Mouse (Mus musculus) embryonic facial prominence, embryonic 14.5 days (tissue): ENCODE measurements at regions not wholly inside any gene's neighbourhood (a gene's known extent, or its start where the extent isn't known, plus 50 kb on each side); places are given as distances from the start of the nearest gene placed in this dataset.

Experiments
- ATAC-seq: fragments of 200-750 bp; cut with Nextera tagmentation; 2 replicates; pipeline ENCODE4 v1.8.0; 2017; ENCODE audit warnings: low read depth, moderate number of reproducible peaks, moderate TSS enrichment
- DNase-seq: peaks from one replicate; pipeline ENCODE4 v3.0.0-alpha.2; 2015; ENCODE audit warnings: low spot score
- H3K27ac ChIP-seq: fragments of 300-500 bp; sonication (generic); replicated peaks from 2 replicates; pipeline ENCODE4 v1.5.1; 2014; ENCODE audit warnings: low read depth, mild to moderate bottlenecking, low read length, moderate library complexity
- H3K27me3 ChIP-seq: fragments of 300-500 bp; sonication (generic); replicated peaks from 2 replicates; pipeline ENCODE4 v1.6.1; 2014; ENCODE audit warnings: low read length; ENCODE audit not compliant: control insufficient read depth, insufficient read depth
- H3K36me3 ChIP-seq: fragments of 300-500 bp; sonication (generic); 2 replicates; pipeline ENCODE4 v1.6.1; 2014; ENCODE audit warnings: low read length, mixed read lengths; ENCODE audit not compliant: control insufficient read depth, insufficient read depth
- H3K4me1 ChIP-seq: fragments of 300-500 bp; sonication (generic); 2 replicates; pipeline ENCODE4 v1.6.1; 2014; ENCODE audit warnings: antibody characterized with exemption, low read length; ENCODE audit not compliant: control insufficient read depth, insufficient read depth
- H3K4me2 ChIP-seq: fragments of 300-500 bp; sonication (generic); 2 replicates; pipeline ENCODE4 v1.6.1; 2014; ENCODE audit warnings: low read depth, mild to moderate bottlenecking, low read length, moderate library complexity, mixed read lengths
- H3K4me3 ChIP-seq: fragments of 300-500 bp; sonication (generic); 2 replicates; pipeline ENCODE4 v1.5.1; 2014; ENCODE audit warnings: low read depth, mild to moderate bottlenecking, low read length
- H3K9ac ChIP-seq: fragments of 300-500 bp; sonication (generic); 2 replicates; pipeline ENCODE4 v1.6.1; 2014; ENCODE audit warnings: low read depth, mild to moderate bottlenecking, low read length, moderate library complexity, mixed read lengths
- H3K9me3 ChIP-seq: fragments of 300-500 bp; sonication (generic); 2 replicates; pipeline ENCODE4 v1.6.1; 2016; ENCODE audit warnings: low read length; ENCODE audit not compliant: control insufficient read depth
- WGBS: fragments of 180-500 bp; shearing (Covaris S2); extraction: QIAGEN DNeasy Blood & Tissue Kit; methylation state at CpG from one replicate; pipeline ENCODE4 v1.1.7; 2014; 5-methylcytosine and 5-hydroxymethylcytosine counted together

- H3K4me1 ChIP-seq, result no peaks in the 10 kb centered on the region
- 59% methylated on average over 7 of the region's 7 CpGs for WGBS
- H3K4me3 ChIP-seq, result no peak overlapping the region
- ATAC-seq (peak; percentile 30; the same call in 1 of the 2 replicates), DNase-seq (peak; percentile 26)
- H3K27ac ChIP-seq, result no peak overlapping the region
- no peaks in the 10 kb centered on the region for H3K36me3 ChIP-seq
- H3K4me2 ChIP-seq, result no peak overlapping the region
- H3K9ac ChIP-seq, result no peak overlapping the region
- H3K27me3 ChIP-seq, result no peaks in the 10 kb centered on the region
- H3K9me3 ChIP-seq, result no peaks in the 10 kb centered on the region
Observed at GRCm38 (mm10) chr3:41962923-41963322, 220.5 kb downstream of the D3Ertd751e start.

DNA sequence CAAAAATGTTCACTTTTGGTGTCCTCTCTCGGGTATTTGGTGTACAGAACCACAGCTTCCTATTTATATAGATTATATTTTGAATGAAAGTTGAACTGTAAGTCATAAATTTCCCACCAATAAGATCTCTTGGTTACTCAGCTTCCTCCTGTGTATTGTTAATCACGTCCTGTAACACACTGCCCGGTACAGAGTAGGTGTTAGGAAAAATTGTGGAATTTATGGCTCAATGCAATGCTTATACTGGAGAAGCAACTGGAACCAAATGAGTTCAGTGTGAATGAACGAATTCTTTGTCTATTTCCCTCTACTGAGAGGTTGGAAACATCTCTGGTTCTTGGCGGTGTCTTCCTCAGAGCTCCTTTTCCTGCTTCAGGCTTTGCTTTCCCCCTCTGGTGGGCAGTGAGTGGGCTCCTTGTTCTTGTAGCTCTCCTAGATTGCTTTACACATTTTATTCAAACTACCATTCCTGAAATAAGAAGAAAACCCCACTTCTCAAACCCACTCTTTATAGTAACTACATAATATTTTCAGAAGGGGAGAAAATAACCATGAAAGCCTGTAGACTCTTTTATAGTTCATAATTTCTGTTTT is 264.4 kb downstream of the D3Ertd751e start:
- 62% methylated on average over 5 of the region's 5 CpGs for WGBS
- no peaks in the 10 kb centered on the region for H3K36me3 ChIP-seq
- DNase-seq (no peak), ATAC-seq (no peak)
- H3K9ac ChIP-seq, result no peak overlapping the region
- no peak overlapping the region for H3K4me3 ChIP-seq
- H3K4me2 ChIP-seq, result no peak overlapping the region
- H3K9me3 ChIP-seq, result no peaks in the 10 kb centered on the region
- no peaks in the 10 kb centered on the region for H3K27me3 ChIP-seq
- H3K4me1 ChIP-seq, result no peaks in the 10 kb centered on the region
- no peak overlapping the region for H3K27ac ChIP-seq

GRCm38 (mm10) chr3:42023187-42023586 is 280.8 kb downstream of the D3Ertd751e start:
- H3K4me2 ChIP-seq, result no peak overlapping the region
- DNase-seq, result no peak
- H3K4me3 ChIP-seq, result no peak overlapping the region
- H3K4me1 ChIP-seq, result no peaks in the 10 kb centered on the region
- no peaks in the 10 kb centered on the region for H3K36me3 ChIP-seq
- whole genome bisulfite sequencing, result 87% methylated on average over 5 of the region's 5 CpGs
- H3K27ac ChIP-seq, result no peak overlapping the region
- no peaks in the 10 kb centered on the region for H3K27me3 ChIP-seq
- H3K9ac ChIP-seq, result no peak overlapping the region
- no peak for ATAC-seq
- no peaks in the 10 kb centered on the region for H3K9me3 ChIP-seq

DNA sequence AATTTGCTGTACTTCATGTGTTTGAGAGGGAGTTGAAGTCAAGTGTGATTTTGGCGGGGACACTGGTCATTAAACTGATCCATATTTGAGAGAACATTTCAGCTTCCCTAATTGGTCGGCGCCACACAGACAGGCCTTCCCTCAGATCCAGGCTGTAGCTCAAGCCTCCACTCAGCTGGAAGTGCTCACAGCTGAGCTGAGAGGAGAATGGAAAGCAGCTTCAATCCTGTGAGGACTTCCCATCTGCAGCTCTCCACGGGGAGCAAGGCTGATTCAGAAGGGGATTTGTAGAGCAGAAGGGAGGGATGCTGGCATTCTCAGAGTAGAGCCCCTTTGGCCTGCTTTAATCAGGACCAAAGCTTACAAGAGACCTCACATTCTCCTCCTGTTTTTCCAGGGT is 297.2 kb downstream of the D3Ertd751e start:
- DNase-seq, result peak; percentile 11
- Histone ChIP-seq H3K36me3 (no peaks in the 10 kb centered on the region), H3K9me3 (no peaks in the 10 kb centered on the region), H3K4me3 (no peak overlapping the region), H3K4me1 (no peaks in the 10 kb centered on the region), H3K9ac (no peak overlapping the region), H3K27me3 (no peaks in the 10 kb centered on the region), H3K27ac (no peak overlapping the region), H3K4me2 (no peak overlapping the region)
- 25% methylated on average over 4 of the region's 4 CpGs for WGBS
- ATAC-seq, result no peak

DNA sequence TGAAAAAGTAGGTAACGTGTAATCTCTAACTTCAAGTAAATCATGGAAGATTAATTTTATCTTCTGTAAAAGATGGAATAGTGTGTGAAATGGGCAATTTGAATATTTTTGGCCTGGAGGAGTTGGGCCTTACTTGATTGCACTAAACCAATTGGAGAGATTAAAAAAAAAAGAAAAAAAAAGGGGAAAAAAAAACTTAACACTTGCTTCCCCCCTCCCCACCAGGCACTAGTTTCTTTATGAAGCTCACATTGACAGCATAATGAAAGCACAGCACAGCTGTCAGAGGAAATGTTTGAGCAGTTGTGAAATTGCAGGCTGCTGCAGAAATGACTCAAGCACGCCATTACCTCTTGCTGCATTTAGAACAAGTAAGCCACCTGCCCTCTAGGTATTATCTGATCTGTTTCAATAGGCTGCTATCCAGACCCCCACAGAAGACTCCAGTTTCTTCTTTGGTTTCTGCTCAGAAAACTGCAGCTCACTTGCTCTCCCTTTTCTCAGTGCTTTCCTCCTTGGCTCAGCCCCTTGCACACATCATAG is 297.9 kb downstream of the D3Ertd751e start:
- no peaks in the 10 kb centered on the region for H3K4me1 ChIP-seq
- no peaks in the 10 kb centered on the region for H3K9me3 ChIP-seq
- ATAC-seq (no peak), DNase-seq (peak; percentile 23)
- H3K27ac ChIP-seq, result no peak overlapping the region
- H3K9ac ChIP-seq, result no peak overlapping the region
- no peak overlapping the region for H3K4me3 ChIP-seq
- H3K4me2 ChIP-seq, result no peak overlapping the region
- H3K27me3 ChIP-seq, result no peaks in the 10 kb centered on the region
- no peaks in the 10 kb centered on the region for H3K36me3 ChIP-seq
- 66% methylated on average over 2 of the region's 2 CpGs for WGBS

DNA sequence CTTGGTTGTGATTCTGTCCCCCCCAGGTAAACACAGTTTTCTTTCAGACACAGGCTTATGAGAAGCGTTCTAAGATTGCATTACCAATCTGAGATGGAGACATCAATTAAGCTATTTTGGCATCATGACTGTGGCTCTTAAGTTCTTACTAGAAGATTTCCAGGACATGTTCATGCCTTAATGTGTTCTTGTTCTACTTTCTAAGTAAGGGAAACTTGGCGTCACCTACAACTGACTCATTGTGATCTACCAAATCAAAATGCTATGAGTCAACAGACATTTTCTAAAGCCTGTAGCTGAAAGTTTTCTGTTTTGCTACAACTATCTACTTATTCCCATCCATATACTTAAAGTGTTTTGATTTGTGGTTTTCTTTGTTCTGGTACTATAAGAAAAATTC is 298.5 kb downstream of the D3Ertd751e start:
- WGBS, result 93% methylated on average over 2 of the region's 2 CpGs
- no peaks in the 10 kb centered on the region for H3K9me3 ChIP-seq
- DNase-seq (no peak), ATAC-seq (no peak)
- no peak overlapping the region for H3K4me2 ChIP-seq
- no peak overlapping the region for H3K27ac ChIP-seq
- H3K4me3 ChIP-seq, result no peak overlapping the region
- H3K9ac ChIP-seq, result no peak overlapping the region
- H3K4me1 ChIP-seq, result no peaks in the 10 kb centered on the region
- no peaks in the 10 kb centered on the region for H3K27me3 ChIP-seq
- no peaks in the 10 kb centered on the region for H3K36me3 ChIP-seq

DNA sequence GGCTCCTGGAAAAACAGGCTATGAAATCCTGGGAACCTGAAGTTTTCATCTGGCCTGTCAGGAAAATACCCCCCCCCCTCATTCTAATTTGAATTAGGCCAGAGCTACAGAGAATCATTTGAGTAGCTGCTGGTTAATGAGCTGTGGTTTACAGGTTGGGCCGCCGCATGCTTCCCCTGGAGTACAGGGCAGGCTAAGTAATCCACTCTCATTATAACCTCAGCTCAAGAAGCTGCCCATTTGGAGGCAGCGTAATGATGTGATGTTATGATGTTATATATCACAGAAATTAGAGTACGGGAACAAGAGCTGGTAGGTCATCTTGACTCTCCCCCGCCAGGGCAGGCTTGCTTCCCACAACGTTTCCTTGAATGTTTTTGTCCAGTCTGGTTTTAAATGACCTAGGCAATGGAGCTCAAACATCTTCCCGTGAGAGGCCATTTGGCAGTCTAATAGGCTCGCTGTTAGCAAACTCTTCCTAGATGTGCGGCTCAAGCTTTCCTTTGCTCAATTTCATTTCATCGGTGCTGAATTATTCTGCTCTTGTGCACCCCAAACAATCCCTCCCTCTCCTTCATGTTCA is 315.0 kb downstream of the D3Ertd751e start:
- DNase-seq (no peak), ATAC-seq (no peak)
- 81% methylated on average over 10 of the region's 10 CpGs for WGBS
- Histone ChIP-seq H3K9ac (no peak overlapping the region), H3K4me3 (no peak overlapping the region), H3K36me3 (no peaks in the 10 kb centered on the region), H3K27ac (no peak overlapping the region), H3K4me2 (no peak overlapping the region), H3K4me1 (no peaks in the 10 kb centered on the region), H3K27me3 (no peaks in the 10 kb centered on the region), H3K9me3 (no peaks in the 10 kb centered on the region)

- no peaks in the 10 kb centered on the region for H3K9me3 ChIP-seq
- no peak overlapping the region for H3K9ac ChIP-seq
- 31% methylated on average over 7 of the region's 7 CpGs for WGBS
- H3K27me3 ChIP-seq, result no peaks in the 10 kb centered on the region
- H3K4me3 ChIP-seq, result no peak overlapping the region
- H3K36me3 ChIP-seq, result no peaks in the 10 kb centered on the region
- peaks cover 5% of the 10 kb centered on the region; the same call in 1 of the 2 replicates for H3K4me1 ChIP-seq
- no peak overlapping the region for H3K4me2 ChIP-seq
- DNase-seq, result peak; percentile 41
- no peak overlapping the region for H3K27ac ChIP-seq
- ATAC-seq, result no peak
Observed at GRCm38 (mm10) chr3:42065093-42065935, 322.9 kb downstream of the D3Ertd751e start.
